Mouse (Mus musculus): ENCODE measurements at regions not wholly inside any gene's neighbourhood (a gene's known extent, or its start where the extent isn't known, plus 50 kb on each side); places are given as distances from the start of the nearest gene placed in this dataset.

DNA sequence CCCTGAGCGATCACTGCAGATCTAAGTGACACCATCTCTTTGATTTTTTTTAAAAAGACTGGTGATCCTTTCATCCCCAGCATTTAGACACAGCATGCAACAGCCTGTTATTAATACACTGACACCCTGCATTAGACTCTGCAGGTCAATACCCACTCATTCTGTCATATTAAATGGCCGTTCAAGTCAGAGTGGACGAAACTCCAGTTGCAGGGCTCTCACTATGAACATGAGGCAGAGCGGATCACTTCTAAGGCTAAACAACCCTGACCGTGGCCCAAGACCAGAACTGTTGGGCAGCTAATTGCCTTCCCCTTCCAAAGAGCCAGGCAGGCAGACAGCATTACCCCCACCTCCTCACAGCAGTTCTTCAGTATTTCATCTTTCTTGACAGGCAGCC, 168.6 kb upstream of the Tenm4 start:
- TF ChIP-seq USF1 (IDR thresholded peaks at IDR 0.05; ENCODE audit: low read depth) (no peak), TCF12 (IDR thresholded peaks at IDR 0.05; ENCODE audit: insufficient read depth, poor library complexity, severe bottlenecking) (no peak), SRF (IDR thresholded peaks at IDR 0.05; ENCODE audit: control insufficient read depth, insufficient read length, low read depth) (no peak), POLR2A (IDR thresholded peaks at IDR 0.05; ENCODE audit: insufficient read length, low read depth) (no peak), CEBPB (IDR thresholded peaks at IDR 0.05; ENCODE audit: insufficient read depth, poor library complexity, severe bottlenecking) (no peak), MYOG (IDR thresholded peaks at IDR 0.05; ENCODE audit: control insufficient read depth in 1 of 3, insufficient read depth in 1 of 3, insufficient read length in 2 of 3, low read depth in 2 of 3) (no peak), MAX (IDR thresholded peaks at IDR 0.05; ENCODE audit: low read depth) (no peak), POLR2AphosphoS2 (IDR thresholded peaks at IDR 0.05; ENCODE audit: insufficient read length, low read depth) (no peak)
